Mouse (Mus musculus) stomach, postnatal 0 days (tissue): ENCODE results near the gene Tmem121b.

Source experiments
- CTCF ChIP-seq: IDR thresholded peaks from 2 replicates; pipeline ENCODE4 v1.5.1; 2016; ENCODE audit warnings: antibody characterized with exemption, low read depth, mild to moderate bottlenecking, moderate library complexity
- EP300 ChIP-seq: optimal IDR thresholded peaks from 2 replicates; pipeline ENCODE3; 2016; ENCODE audit warnings: antibody characterized with exemption

DNA sequence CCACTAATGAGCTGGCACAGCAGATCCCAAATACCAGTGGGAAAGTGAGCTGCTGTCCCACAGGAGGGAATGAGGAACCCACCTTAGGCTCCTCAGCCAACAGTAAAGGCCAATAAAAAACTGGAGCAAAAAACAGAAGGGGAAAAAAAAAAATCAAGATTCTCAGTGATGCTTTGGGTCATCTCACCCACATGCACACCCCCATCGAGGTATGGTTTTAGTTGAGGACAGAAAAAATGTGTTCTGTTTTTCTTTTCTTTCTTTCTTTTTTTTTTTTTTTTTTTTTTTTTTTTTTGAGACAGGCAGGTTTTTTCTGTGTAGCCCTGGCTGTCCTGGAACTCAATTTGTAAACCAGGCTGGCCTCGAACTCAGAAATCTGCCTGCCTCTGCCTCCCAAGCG lies 40.1 kb downstream of the Tmem121b start:
- TF ChIP-seq CTCF (no peak), EP300 (no peak)
